In genomic region chr14:16155106-16155505, GRCm38 (mm10) we compare ENCODE assay signal across 20 mouse cellular contexts.
DNase-seq lines count a peak whose midpoint lies in the region; ATAC-seq lines count a peak whose summit lies in the region.
"Had no signal": no experiment of that assay in that cellular context is flagged by ENCODE, and none has a peak within 500 bp of the region (broad histone marks: within the 10 kb centered on the region; RNA-seq: fewer than 3 reads in every experiment).

No protein-coding gene starts in this region.

- H3K4me2 ChIP-seq in forebrain, embryonic 12.5 days: no peak overlapping the region
- H3K4me2 ChIP-seq: embryonic facial prominence, embryonic 12.5 days had no signal

- H3K4me1 ChIP-seq in forebrain, embryonic 12.5 days: no peaks in the 10 kb centered on the region
- H3K4me1 ChIP-seq: embryonic facial prominence, embryonic 10.5 days; embryonic facial prominence, embryonic 12.5 days had no signal

- H3K36me3 ChIP-seq in forebrain, embryonic 12.5 days (replicated peaks): no peaks in the 10 kb centered on the region
- H3K36me3 ChIP-seq: embryonic facial prominence, embryonic 10.5 days; embryonic facial prominence, embryonic 12.5 days; G1E had no signal

- WGBS in forebrain, embryonic 12.5 days: 85% methylated on average over 1 of the region's 1 CpGs

- peak; percentile 32 for ATAC-seq in activated CD4-positive, CD25-positive, alpha-beta regulatory T cell, adult 4 months
- ATAC-seq in forebrain, embryonic 12.5 days (ENCODE audit: low FRiP score): no peak
- ATAC-seq: forebrain, embryonic 14.5 days; forebrain, embryonic 16.5 days; Patski had no signal

- H3K27ac ChIP-seq in forebrain, embryonic 12.5 days: no peak overlapping the region
- H3K27ac ChIP-seq: embryonic facial prominence, embryonic 10.5 days; embryonic facial prominence, embryonic 12.5 days had no signal

- H3K9me3 ChIP-seq in forebrain, embryonic 12.5 days: no peaks in the 10 kb centered on the region
- H3K9me3 ChIP-seq: embryonic facial prominence, embryonic 10.5 days; embryonic facial prominence, embryonic 12.5 days; G1E had no signal

- peak; percentile 32 for DNase-seq in CD4-positive helper T cell, adult 2 months (ENCODE audit: low read depth, low spot score)
- DNase-seq in naive thymus-derived CD4-positive, alpha-beta T cell, adult 2 months (ENCODE audit: low read depth): peak; percentile 46
- no peak for DNase-seq in cerebellum, adult 9-10 months
- DNase-seq: adrenal gland, adult 2 months; adrenal gland, postnatal 10 days; adrenal gland, postnatal 25 days; B cell, adult 2 months; cerebellum, adult 11 months; cerebellum, adult 18-20 months; cerebellum, adult 8-10 months; cerebellum, postnatal 25 days had no signal

- no peak overlapping the region for H3K4me3 ChIP-seq in forebrain, embryonic 12.5 days (replicated peaks)
- H3K4me3 ChIP-seq: embryonic facial prominence, embryonic 10.5 days; embryonic facial prominence, embryonic 12.5 days had no signal

- no peak overlapping the region for H3K9ac ChIP-seq in forebrain, embryonic 12.5 days
- H3K9ac ChIP-seq: embryonic facial prominence, embryonic 12.5 days had no signal

- H3K27me3 ChIP-seq in forebrain, embryonic 12.5 days: no peaks in the 10 kb centered on the region
- H3K27me3 ChIP-seq: CH12.LX; embryonic facial prominence, embryonic 12.5 days had no signal
